ENCODE assay signal across 8 mouse cellular contexts in the genomic region with DNA sequence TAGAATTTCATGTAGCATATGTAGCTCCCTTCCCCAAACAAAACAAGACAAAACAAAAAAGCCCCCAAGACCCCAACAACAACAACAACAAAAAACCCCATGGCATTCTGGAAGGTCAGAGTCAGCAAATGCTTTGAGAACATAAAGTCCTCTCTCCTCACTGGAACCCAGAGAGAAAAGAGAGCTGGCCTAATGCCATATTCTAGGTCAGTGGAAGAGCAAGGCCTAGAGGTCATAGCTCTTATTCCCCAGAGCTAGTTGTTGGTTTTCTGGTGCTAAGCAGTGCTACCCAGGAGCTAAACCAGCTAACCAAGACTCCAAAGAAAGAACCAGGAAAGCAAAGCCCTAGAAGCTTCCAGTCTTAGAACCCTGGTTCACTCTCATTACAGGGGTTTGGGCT. TPM values are rescaled to one million over a fixed set of nuclear protein-coding genes. Genes with fewer than 3 reads are reported as not detected.
DNase-seq lines count a peak whose midpoint lies in the region; ATAC-seq and TF ChIP-seq lines count a peak whose summit lies in the region.

No protein-coding gene starts in this region.

- peak; percentile 27 for DNase-seq in kidney, adult 11 months
- no peak for DNase-seq in kidney, postnatal 10 days
- DNase-seq in embryonic facial prominence, embryonic 14.5 days (ENCODE audit: low spot score), result no peak
- no peak for DNase-seq in retina, embryonic 14.5 days (ENCODE audit: low spot score)
- DNase-seq in frontal cortex, adult 2 months (ENCODE audit: extremely low spot score in 1 of 2, low spot score in 1 of 2), result no peak

- H3K27ac ChIP-seq in embryonic facial prominence, embryonic 14.5 days (replicated peaks; ENCODE audit: low read depth, low read length), result no peak overlapping the region; the same call in 1 of the 2 replicates
- no peak overlapping the region for H3K27ac ChIP-seq in intestine, postnatal 0 days (ENCODE audit: low read depth, low read length)
- peak overlapping the region; percentile 90 for H3K27ac ChIP-seq in midbrain, embryonic 15.5 days

- no peaks in the 10 kb centered on the region for H3K27me3 ChIP-seq in embryonic facial prominence, embryonic 14.5 days (replicated peaks; ENCODE audit: control insufficient read depth, insufficient read depth, low read length)
- H3K27me3 ChIP-seq in intestine, postnatal 0 days (replicated peaks; ENCODE audit: control insufficient read depth, insufficient read depth, low read length), result no peaks in the 10 kb centered on the region; the same call in 1 of the 2 replicates
- H3K27me3 ChIP-seq in midbrain, embryonic 15.5 days (replicated peaks), result no peaks in the 10 kb centered on the region

- no peaks in the 10 kb centered on the region for H3K4me1 ChIP-seq in embryonic facial prominence, embryonic 14.5 days (ENCODE audit: control insufficient read depth, insufficient read depth, low read length)
- no peaks in the 10 kb centered on the region for H3K4me1 ChIP-seq in intestine, postnatal 0 days (replicated peaks; ENCODE audit: control insufficient read depth, insufficient read depth, low read length)
- peaks cover 28% of the 10 kb centered on the region for H3K4me1 ChIP-seq in midbrain, embryonic 15.5 days

- peak overlapping the region; percentile 74 for H3K9ac ChIP-seq in embryonic facial prominence, embryonic 14.5 days (ENCODE audit: low read depth, low read length)
- H3K9ac ChIP-seq in intestine, postnatal 0 days (ENCODE audit: low read depth, low read length), result peak overlapping the region; percentile 48
- H3K9ac ChIP-seq in midbrain, embryonic 15.5 days, result peak overlapping the region; percentile 61

- ATAC-seq in embryonic facial prominence, embryonic 14.5 days (ENCODE audit: low read depth), result no peak
- ATAC-seq in intestine, postnatal 0 days, result no peak
- ATAC-seq in midbrain, embryonic 15.5 days (replicated peaks), result no peak
- ATAC-seq in monocyte, adult 5-6 weeks (replicated peaks; ENCODE audit: insufficient number of reproducible peaks, low FRiP score, low TSS enrichment, poor library complexity, severe bottlenecking), result no peak

- peaks cover 30% of the 10 kb centered on the region; the same call in 1 of the 2 replicates for H3K36me3 ChIP-seq in embryonic facial prominence, embryonic 14.5 days (ENCODE audit: control insufficient read depth, insufficient read depth, low read length)
- H3K36me3 ChIP-seq in intestine, postnatal 0 days (ENCODE audit: control insufficient read depth, insufficient read depth), result peaks cover 6% of the 10 kb centered on the region; the same call in 1 of the 2 replicates
- peaks cover 10% of the 10 kb centered on the region for H3K36me3 ChIP-seq in midbrain, embryonic 15.5 days (replicated peaks)

- no peaks in the 10 kb centered on the region for H3K9me3 ChIP-seq in embryonic facial prominence, embryonic 14.5 days (ENCODE audit: control insufficient read depth, low read length)
- H3K9me3 ChIP-seq in intestine, postnatal 0 days (ENCODE audit: control insufficient read depth), result no peaks in the 10 kb centered on the region
- no peaks in the 10 kb centered on the region for H3K9me3 ChIP-seq in midbrain, embryonic 15.5 days

- no peak for TF ChIP-seq CTCF in intestine, postnatal 0 days (IDR thresholded peaks at IDR 0.05; ENCODE audit: low read depth)

- peak overlapping the region; percentile 60 for H3K4me3 ChIP-seq in embryonic facial prominence, embryonic 14.5 days (ENCODE audit: low read depth, low read length)
- H3K4me3 ChIP-seq in intestine, postnatal 0 days (ENCODE audit: low read depth, low read length), result peak overlapping the region; percentile 60
- peak overlapping the region; percentile 49 for H3K4me3 ChIP-seq in midbrain, embryonic 15.5 days

- H3K4me2 ChIP-seq in embryonic facial prominence, embryonic 14.5 days (ENCODE audit: low read depth, low read length), result peak overlapping the region; percentile 59
- peak overlapping the region; percentile 63 for H3K4me2 ChIP-seq in intestine, postnatal 0 days (replicated peaks; ENCODE audit: low read depth)
- peak overlapping the region; percentile 55 for H3K4me2 ChIP-seq in midbrain, embryonic 15.5 days

RNA-seq across cellular contexts. Expression of a gene that starts 1.0 kb away (rescaled TPM):
- 193 and 211 TPM in 2 replicates for polyA plus RNA-seq in embryonic facial prominence, embryonic 14.5 days (2014; fragmentation: Nextera tagmentation; extraction: Ambion mirVana)
- 142 and 145 TPM in 2 replicates for polyA plus RNA-seq in intestine, postnatal 0 days (2015; fragmentation: Nextera tagmentation; extraction: Ambion mirVana)
- 258 and 267 TPM in 2 replicates for polyA plus RNA-seq in midbrain, embryonic 15.5 days (2015; fragmentation: Nextera tagmentation; extraction: Ambion mirVana)
- 95.4 to 128 TPM (median 113 TPM) in 3 replicates for total RNA-seq in monocyte, adult 5-6 weeks (2017)
- 545 and 567 TPM in 2 replicates for polyA plus RNA-seq in frontal cortex, adult 2 months (2012; rRNA removed)

RNA-seq across cellular contexts. Expression of a gene that starts 1.2 kb away (rescaled TPM):
- 259 and 277 TPM in 2 replicates for polyA plus RNA-seq in embryonic facial prominence, embryonic 14.5 days (2014; fragmentation: Nextera tagmentation; extraction: Ambion mirVana)
- 299 and 323 TPM in 2 replicates for polyA plus RNA-seq in intestine, postnatal 0 days (2015; fragmentation: Nextera tagmentation; extraction: Ambion mirVana)
- polyA plus RNA-seq in midbrain, embryonic 15.5 days (2015; fragmentation: Nextera tagmentation; extraction: Ambion mirVana), result 134 and 140 TPM in 2 replicates
- 136 to 151 TPM (median 138 TPM) in 3 replicates for total RNA-seq in monocyte, adult 5-6 weeks (2017)
- polyA plus RNA-seq in frontal cortex, adult 2 months (2012; rRNA removed), result 142 and 161 TPM in 2 replicates

RNA-seq across cellular contexts. Expression of a gene that starts 11.5 kb away (rescaled TPM):
- 54.6 and 63.2 TPM in 2 replicates for polyA plus RNA-seq in embryonic facial prominence, embryonic 14.5 days (2014; fragmentation: Nextera tagmentation; extraction: Ambion mirVana)
- 0.90 and 1.3 TPM in 2 replicates for polyA plus RNA-seq in intestine, postnatal 0 days (2015; fragmentation: Nextera tagmentation; extraction: Ambion mirVana)
- polyA plus RNA-seq in midbrain, embryonic 15.5 days (2015; fragmentation: Nextera tagmentation; extraction: Ambion mirVana), result 1.6 and 2.1 TPM in 2 replicates
- total RNA-seq in monocyte, adult 5-6 weeks (2017), result 12.0 to 20.5 TPM (median 19.1 TPM) in 3 replicates
- 19.1 and 20.2 TPM in 2 replicates for polyA plus RNA-seq in frontal cortex, adult 2 months (2012; rRNA removed)

RNA-seq across cellular contexts. Expression of a gene that starts 28.8 kb away (rescaled TPM):
- 0.90 and 1.1 TPM in 2 replicates for polyA plus RNA-seq in embryonic facial prominence, embryonic 14.5 days (2014; fragmentation: Nextera tagmentation; extraction: Ambion mirVana)
- 0.22 and 0.27 TPM in 2 replicates for polyA plus RNA-seq in intestine, postnatal 0 days (2015; fragmentation: Nextera tagmentation; extraction: Ambion mirVana)
- polyA plus RNA-seq in midbrain, embryonic 15.5 days (2015; fragmentation: Nextera tagmentation; extraction: Ambion mirVana), result 0.23 and 0.35 TPM in 2 replicates
- total RNA-seq in monocyte, adult 5-6 weeks (2017), result 2.7 to 6.1 TPM (median 3.9 TPM) in 3 replicates
- 11.4 and 12.2 TPM in 2 replicates for polyA plus RNA-seq in frontal cortex, adult 2 months (2012; rRNA removed)

RNA-seq across cellular contexts. Expression of a gene that starts 39.1 kb away (rescaled TPM):
- 1.1 and 1.8 TPM in 2 replicates for polyA plus RNA-seq in embryonic facial prominence, embryonic 14.5 days (2014; fragmentation: Nextera tagmentation; extraction: Ambion mirVana)
- 0.12 and 0.22 TPM in 2 replicates for polyA plus RNA-seq in intestine, postnatal 0 days (2015; fragmentation: Nextera tagmentation; extraction: Ambion mirVana)
- polyA plus RNA-seq in midbrain, embryonic 15.5 days (2015; fragmentation: Nextera tagmentation; extraction: Ambion mirVana), result 5.6 and 5.9 TPM in 2 replicates
- 0.68 to 2.9 TPM (median 1.9 TPM) in 3 replicates for total RNA-seq in monocyte, adult 5-6 weeks (2017)
- polyA plus RNA-seq in frontal cortex, adult 2 months (2012; rRNA removed), result 89.4 and 92.9 TPM in 2 replicates
